Mouse (Mus musculus) bone marrow, adult 2 months (tissue): Measurements from ENCODE around the gene H2afy. TPM values are rescaled to one million over a fixed set of nuclear protein-coding genes. Genes with fewer than 3 reads are reported as not detected.

Experiments
- H3K27ac ChIP-seq: fragments of 200-500 bp; 2 replicates; pipeline ENCODE4 v1.5.1; 2012; ENCODE audit warnings: low read depth, mild to moderate bottlenecking, control low read depth, inconsistent platforms, low read length; ENCODE audit not compliant: control insufficient read depth, poor library complexity, insufficient read depth
- H3K4me1 ChIP-seq: fragments of 200-500 bp; 2 replicates; pipeline ENCODE4 v1.6.1; 2011; ENCODE audit warnings: low read length; ENCODE audit not compliant: control insufficient read depth, insufficient read depth
- H3K4me3 ChIP-seq: fragments of 200-500 bp; replicated peaks from 2 replicates; pipeline ENCODE3; 2011; ENCODE audit warnings: mild to moderate bottlenecking, low read depth, low read length, control low read depth; ENCODE audit not compliant: control insufficient read depth
- CTCF ChIP-seq: fragments of 200-500 bp; IDR thresholded peaks from 2 replicates; pipeline ENCODE4 v1.5.1; 2011; ENCODE audit warnings: low read length, control low read depth; ENCODE audit not compliant: control insufficient read depth, insufficient read depth
- POLR2A ChIP-seq: fragments of 200-500 bp; IDR thresholded peaks from 2 replicates; pipeline ENCODE4 v1.6.1; 2011; ENCODE audit warnings: low read depth, mild to moderate bottlenecking, control low read depth, low read length, borderline replicate concordance; ENCODE audit not compliant: control insufficient read depth
- WGBS: fragments of 180-500 bp; shearing (Covaris S2); methylation state at CpG from one replicate; pipeline ENCODE4 v1.1.7; 2018; 5-methylcytosine and 5-hydroxymethylcytosine counted together
- polyA plus RNA-seq: library from polyadenylated mRNA; stranded (reverse); fragments of >200 nt; gene quantifications from 2 replicates; pipeline ENCODE4 v1.2.4, GENCODE M21; 2011; ENCODE audit warnings: low replicate concordance; ENCODE audit not compliant: missing spikeins, insufficient read depth, insufficient read length

Gene H2afy
- polyA plus RNA-seq, 1 experiment = 137 TPM

- Histone ChIP-seq H3K4me1 (no peaks in the 10 kb centered on the region), H3K27ac (no peak overlapping the region), H3K4me3 (no peak overlapping the region)
- no peak for TF ChIP-seq CTCF
- WGBS = 87% methylated on average over 18 of the region's 18 CpGs
Measured at GRCm38 (mm10) chr13:56095601-56096195, 40.5 kb downstream of the H2afy start.

- Histone ChIP-seq H3K27ac (no peak overlapping the region), H3K4me3 (no peak overlapping the region), H3K4me1 (no peaks in the 10 kb centered on the region)
- TF ChIP-seq CTCF (no peak), POLR2A (no peak)
- 89% methylated on average over 8 of the region's 8 CpGs for WGBS
Measured at GRCm38 (mm10) chr13:56094544-56094943, 41.6 kb downstream of the H2afy start.

GRCm38 (mm10) chr13:56093680-56094079 is 42.5 kb downstream of the H2afy start:
- no peaks in the 10 kb centered on the region for H3K4me1 ChIP-seq
- no peak overlapping the region for H3K27ac ChIP-seq
- 91% methylated on average over 3 of the region's 3 CpGs for WGBS
- no peak overlapping the region for H3K4me3 ChIP-seq
- TF ChIP-seq POLR2A = no peak
- TF ChIP-seq CTCF = no peak

GRCm38 (mm10) chr13:56092606-56093005 is 43.6 kb downstream of the H2afy start:
- TF ChIP-seq POLR2A = no peak
- TF ChIP-seq CTCF = no peak
- Histone ChIP-seq H3K4me1 (no peaks in the 10 kb centered on the region), H3K4me3 (no peak overlapping the region), H3K27ac (no peak overlapping the region)
- WGBS = 82% methylated on average over 5 of the region's 5 CpGs

GRCm38 (mm10) chr13:56090597-56090996 is 45.6 kb downstream of the H2afy start:
- WGBS = 76% methylated on average over 2 of the region's 2 CpGs
- no peak overlapping the region for H3K27ac ChIP-seq
- no peak overlapping the region for H3K4me3 ChIP-seq
- no peaks in the 10 kb centered on the region for H3K4me1 ChIP-seq
- TF ChIP-seq POLR2A (no peak), CTCF (peak; percentile 36; the same call in 1 of the 2 replicates)

- Histone ChIP-seq H3K4me3 (no peak overlapping the region), H3K27ac (no peak overlapping the region), H3K4me1 (no peaks in the 10 kb centered on the region)
- 94% methylated on average over 13 of the region's 13 CpGs for WGBS
- no peak for TF ChIP-seq POLR2A
- no peak for TF ChIP-seq CTCF
Measured at GRCm38 (mm10) chr13:56088602-56089001, 47.6 kb downstream of the H2afy start.

- H3K27ac ChIP-seq = no peak overlapping the region
- TF ChIP-seq CTCF (no peak), POLR2A (no peak)
- no peaks in the 10 kb centered on the region for H3K4me1 ChIP-seq
- WGBS = 92% methylated on average over 19 of the region's 19 CpGs
- no peak overlapping the region for H3K4me3 ChIP-seq
Measured at GRCm38 (mm10) chr13:56087936-56088335, 48.2 kb downstream of the H2afy start.

- no peak for TF ChIP-seq POLR2A
- no peak for TF ChIP-seq CTCF
- Histone ChIP-seq H3K4me3 (no peak overlapping the region), H3K4me1 (no peaks in the 10 kb centered on the region), H3K27ac (no peak overlapping the region)
- 80% methylated on average over 20 of the region's 20 CpGs for WGBS
Measured at GRCm38 (mm10) chr13:56084146-56084905, 51.8 kb downstream of the H2afy start.
